Mouse (Mus musculus): ENCODE data around the gene Olfr70. TPM values are rescaled to one million over a fixed set of nuclear protein-coding genes. Genes with fewer than 3 reads are reported as not detected.

Olfr70 gene
- polyA plus RNA-seq, 2 experiments from 2014 or later, result not detected

GRCm38 (mm10) chr4:43653161-43654015 lies 47.2 kb downstream of the Olfr70 start, which contains the start of gene Spag8:
TSS of gene Spag8 (minus strand) at chr4:43653594.
- no peak for ATAC-seq

- ATAC-seq, result no peak
These were observed 47.9 kb downstream of the Olfr70 start for GRCm38 (mm10) chr4:43652726-43653125.

- no peak for ATAC-seq
These were observed 50.8 kb downstream of the Olfr70 start for GRCm38 (mm10) chr4:43649783-43650182.

Other genes starting within 250 kb of the Olfr70 start
- 10 to 100 TPM; 63.4 to 67.4 TPM for gene Cd72, start 246.2 kb downstream of the Olfr70 start, polyA plus RNA-seq (2017; shearing (Covaris generic))
- 100 to 1,000 TPM; 145 to 163 TPM for gene Sit1, start 217.1 kb downstream of the Olfr70 start, polyA plus RNA-seq (2017; shearing (Covaris generic))
- 10 to 100 TPM; 71.7 to 78.1 TPM for gene Ccdc107, start 207.9 kb downstream of the Olfr70 start, polyA plus RNA-seq (2017; shearing (Covaris generic))
- gene Arhgef39, start 201.1 kb downstream of the Olfr70 start, polyA plus RNA-seq (2017; shearing (Covaris generic)), result 1 to 10 TPM; 5.3 to 7.4 TPM
- gene Car9, start 193.8 kb downstream of the Olfr70 start, polyA plus RNA-seq (2017; shearing (Covaris generic)), result under 1 TPM in 1 of 2 experiments, not detected in 1; 0.73 TPM
- gene Tpm2, start 177.0 kb downstream of the Olfr70 start, polyA plus RNA-seq (2017; shearing (Covaris generic)), result not detected
- 100 to 1,000 TPM; 101 to 104 TPM for gene Creb3, start 138.5 kb downstream of the Olfr70 start, polyA plus RNA-seq (2017; shearing (Covaris generic))
- gene Tln1, start 138.1 kb downstream of the Olfr70 start, polyA plus RNA-seq (2017; shearing (Covaris generic)), result 100 to 1,000 TPM in 1 of 2 experiments, 10 to 100 TPM in 1; 86.9 to 116 TPM
- 10 to 100 TPM; 10.8 to 12.4 TPM for gene Rgp1, start 122.1 kb downstream of the Olfr70 start, polyA plus RNA-seq (2017; shearing (Covaris generic))
- 10 to 100 TPM; 12.7 to 14.4 TPM for gene Gba2, start 121.9 kb downstream of the Olfr70 start, polyA plus RNA-seq (2017; shearing (Covaris generic))
- not detected for gene Msmp, start 116.3 kb downstream of the Olfr70 start, polyA plus RNA-seq (2017; shearing (Covaris generic))
- not detected for gene Npr2, start 68.9 kb downstream of the Olfr70 start, polyA plus RNA-seq (2017; shearing (Covaris generic))
- gene Spag8, start 47.2 kb downstream of the Olfr70 start, polyA plus RNA-seq (2017; shearing (Covaris generic)), result not detected
- 10 to 100 TPM; 41.0 to 42.7 TPM for gene Hint2, start 44.3 kb downstream of the Olfr70 start, polyA plus RNA-seq (2017; shearing (Covaris generic))
- under 1 TPM; 0.38 to 0.90 TPM for gene Tmem8b, start 31.8 kb downstream of the Olfr70 start, polyA plus RNA-seq (2017; shearing (Covaris generic))
- gene Fam221b, start 31.7 kb downstream of the Olfr70 start, polyA plus RNA-seq (2017; shearing (Covaris generic)), result 1 to 10 TPM; 3.2 to 4.4 TPM
- under 1 TPM in 1 of 2 experiments, not detected in 1; 0.13 TPM for gene Olfr71, start 9.4 kb upstream of the Olfr70 start, polyA plus RNA-seq (2017; shearing (Covaris generic))
- not detected for gene Hrct1, start 26.4 kb upstream of the Olfr70 start, polyA plus RNA-seq (2017; shearing (Covaris generic))
- under 1 TPM in 1 of 2 experiments, not detected in 1; 0.15 TPM for gene Spaar, start 29.2 kb upstream of the Olfr70 start, polyA plus RNA-seq (2017; shearing (Covaris generic))
- gene Olfr159, start 70.2 kb upstream of the Olfr70 start, polyA plus RNA-seq (2017; shearing (Covaris generic)), result not detected
- not detected for gene Olfr156, start 123.1 kb upstream of the Olfr70 start, polyA plus RNA-seq (2017; shearing (Covaris generic))
- gene Olfr157, start 139.4 kb upstream of the Olfr70 start, polyA plus RNA-seq (2017; shearing (Covaris generic)), result under 1 TPM; 0.09 to 0.50 TPM
- under 1 TPM in 1 of 2 experiments, not detected in 1; 0.26 TPM for gene Olfr155, start 150.8 kb upstream of the Olfr70 start, polyA plus RNA-seq (2017; shearing (Covaris generic))
- 1 to 10 TPM; 3.4 to 5.9 TPM for gene Reck, start 174.7 kb upstream of the Olfr70 start, polyA plus RNA-seq (2017; shearing (Covaris generic))